Mouse (Mus musculus): ENCODE data around the gene Ankrd17. TPM values are rescaled to one million over a fixed set of nuclear protein-coding genes. Genes with fewer than 3 reads are reported as not detected.

Ankrd17 gene
- 10 to 100 TPM; 82.1 to 82.4 TPM for total RNA-seq (2021)

DNA sequence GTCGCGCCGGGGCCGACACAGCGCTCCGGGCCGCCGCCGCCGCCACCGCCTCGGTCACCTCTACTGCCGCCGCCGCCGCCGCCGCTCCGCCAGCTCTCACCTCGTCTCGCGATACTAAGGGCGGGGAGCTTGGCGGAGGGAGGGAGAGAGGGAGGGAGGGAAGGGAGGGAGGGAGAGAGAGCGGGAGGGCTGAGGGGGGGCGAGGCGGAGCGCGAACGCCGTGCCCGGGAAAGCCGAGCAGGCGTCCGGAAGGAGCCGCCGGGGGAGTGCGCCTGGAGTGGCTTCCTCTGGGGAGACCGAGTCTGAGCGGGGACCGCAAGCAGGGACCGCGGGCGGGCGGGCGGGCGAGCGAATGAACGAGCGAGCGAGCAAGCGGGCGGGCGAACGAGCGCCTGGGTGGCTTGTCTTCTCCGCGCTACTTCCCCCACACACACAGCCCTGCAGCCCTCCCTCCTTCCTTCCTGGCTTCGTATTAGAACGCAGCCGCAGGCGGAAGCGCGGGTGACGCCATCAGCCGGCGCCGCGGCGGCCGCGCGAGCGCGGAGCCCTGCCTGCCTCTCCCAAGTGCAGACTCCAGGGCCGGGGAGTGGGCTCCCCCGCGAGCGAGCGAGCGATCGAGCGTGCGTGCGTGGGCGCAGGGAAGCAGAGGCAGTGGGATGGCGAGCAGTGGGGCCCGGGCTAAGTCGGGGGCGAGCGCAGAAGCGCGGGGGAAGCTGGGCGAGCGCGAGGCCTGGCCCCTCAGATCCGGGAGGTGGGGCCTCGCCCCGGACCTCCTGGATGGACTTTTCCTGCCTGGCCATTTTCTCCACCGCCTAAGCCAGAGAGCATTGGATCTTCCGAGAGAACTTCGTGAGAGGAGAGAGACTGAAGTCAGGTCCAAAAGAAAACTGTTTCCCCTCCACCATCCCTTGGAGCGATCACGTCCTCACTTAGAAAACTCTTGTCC is at the start of gene Ankrd17:
TSS of gene Ankrd17 (minus strand) at position 457 of the 946 bp plus-strand sequence.
- intact Hi-C loops (cut with DNase I), result loop anchor here (1.0 to 5.0 kb wide), 2 partner anchors 142 to 164 kb away; partner anchors contain the start of gene Cox18
- DNase-seq, result peak; percentile 92

DNA sequence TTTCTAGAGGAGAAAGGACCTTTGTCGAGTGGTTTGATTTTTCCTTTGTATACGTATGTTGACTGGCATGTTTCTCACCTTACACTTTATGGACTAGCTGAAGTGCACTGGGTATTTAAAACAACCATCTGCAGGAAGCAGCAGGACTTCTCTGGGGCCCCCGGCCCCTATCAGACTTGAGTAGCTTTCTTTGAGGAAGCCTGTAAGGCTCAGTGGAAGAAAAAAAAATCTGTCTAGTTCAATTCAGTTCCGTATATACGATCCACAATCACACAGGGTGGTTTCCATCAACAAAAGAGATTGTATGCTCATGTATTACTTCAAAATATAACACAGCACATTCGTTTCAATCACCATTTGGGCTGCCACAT is 48.5 kb upstream of the Ankrd17 start:
- intact Hi-C loops (cut with DNase I), result no loop called here
- no peak for DNase-seq

DNA sequence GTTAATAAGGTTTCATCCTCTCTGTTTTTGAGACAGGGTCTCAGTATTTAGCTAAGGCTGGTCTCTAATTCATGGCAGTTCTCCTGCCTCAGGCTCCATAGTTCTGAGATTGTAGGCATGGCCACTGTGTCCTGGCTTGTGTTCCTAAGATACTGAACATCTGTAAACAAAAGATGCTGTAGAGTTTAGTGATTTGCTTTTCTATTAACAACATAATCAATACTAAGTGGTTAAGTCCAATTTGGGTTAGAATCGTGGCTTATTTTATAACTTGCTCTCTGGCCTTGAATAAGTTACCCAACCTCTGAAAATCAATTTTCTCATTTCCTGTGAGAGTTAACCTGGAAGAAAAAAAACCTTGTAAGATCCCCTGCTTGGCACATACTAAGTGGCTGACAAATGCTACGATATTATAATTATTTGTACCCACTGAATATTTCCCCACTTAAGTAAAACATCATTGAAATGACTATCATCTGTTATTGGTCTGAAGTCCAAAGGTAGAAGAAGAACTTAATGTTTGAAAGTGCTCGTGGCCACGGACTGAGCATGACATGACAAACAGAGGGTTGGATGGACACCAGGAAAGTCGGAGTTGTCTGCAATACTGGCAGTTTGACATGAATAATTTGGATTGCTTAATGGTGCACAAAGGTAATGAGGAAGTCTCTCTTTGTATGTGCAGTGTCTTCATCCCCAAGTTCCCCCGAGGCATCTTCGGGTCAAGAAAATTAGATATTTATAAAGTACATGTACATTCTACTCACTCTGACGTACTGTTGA is 48.0 kb upstream of the Ankrd17 start:
- DNase-seq, result no peak
- intact Hi-C loops (cut with DNase I), result no loop called here

DNA sequence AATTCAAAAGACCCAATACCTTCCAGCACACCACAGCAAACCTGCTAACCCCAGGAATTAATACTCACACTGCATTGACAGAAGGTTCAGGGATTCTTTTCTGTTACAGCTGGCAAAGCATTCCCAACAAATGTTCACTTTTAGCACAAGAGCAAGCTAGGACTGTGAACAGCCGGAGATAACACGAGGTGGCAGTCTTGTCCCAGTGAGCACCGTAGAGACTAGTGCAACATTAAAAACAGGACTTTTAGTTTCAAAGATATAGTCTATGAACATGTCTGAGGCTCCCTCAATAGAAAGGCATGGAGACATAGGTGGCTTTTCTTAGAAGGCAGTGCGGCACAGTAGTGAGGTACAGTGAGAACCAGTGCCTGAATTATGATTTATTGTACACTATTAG is 38.8 kb upstream of the Ankrd17 start:
- intact Hi-C loops (cut with DNase I), result loop anchor here (2.0 to 5.0 kb wide), 3 partner anchors 96 to 247 kb away; no protein-coding TSS in a partner anchor
- peak; percentile 41 for DNase-seq

DNA sequence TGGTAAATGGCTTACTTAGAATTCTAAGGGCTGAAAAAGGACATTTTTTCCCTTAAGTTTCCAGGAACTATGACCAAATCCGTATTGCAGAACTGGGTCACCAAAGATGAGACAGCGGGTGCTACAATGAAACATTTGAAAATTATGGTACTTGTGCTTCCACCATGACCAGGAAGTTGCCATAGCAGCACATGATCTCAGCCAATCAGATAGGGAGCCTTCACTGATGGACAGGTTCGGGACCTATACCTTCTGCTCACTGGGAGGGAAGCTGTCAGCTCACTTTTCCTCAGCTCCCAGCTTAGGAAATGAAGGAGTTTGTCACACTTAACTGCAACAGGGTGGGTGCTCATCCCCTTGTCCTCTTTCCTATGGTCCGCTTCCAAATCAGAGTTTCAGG is 30.4 kb upstream of the Ankrd17 start:
- intact Hi-C loops (cut with DNase I), result no loop called here
- DNase-seq, result no peak

DNA sequence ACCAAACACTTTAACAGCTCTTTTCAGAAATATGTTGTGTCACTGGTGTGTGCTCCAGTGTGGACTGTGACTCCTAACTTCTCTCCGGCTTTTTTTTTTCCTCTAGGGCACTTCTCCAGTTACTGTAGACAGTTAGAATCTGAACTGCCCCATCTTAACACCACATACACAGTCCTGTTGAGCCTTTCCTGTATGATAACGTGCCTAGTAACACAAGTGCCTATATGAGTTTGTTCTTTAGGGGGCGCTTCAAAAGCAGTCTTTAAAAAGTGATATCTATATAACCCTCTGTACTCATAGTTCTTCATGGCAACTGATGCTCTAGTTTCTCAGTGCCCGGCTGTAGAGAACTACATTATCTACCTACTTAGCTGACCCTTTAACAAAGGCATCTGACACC is 27.9 kb upstream of the Ankrd17 start:
- intact Hi-C loops (cut with DNase I), result no loop called here
- DNase-seq, result no peak

DNA sequence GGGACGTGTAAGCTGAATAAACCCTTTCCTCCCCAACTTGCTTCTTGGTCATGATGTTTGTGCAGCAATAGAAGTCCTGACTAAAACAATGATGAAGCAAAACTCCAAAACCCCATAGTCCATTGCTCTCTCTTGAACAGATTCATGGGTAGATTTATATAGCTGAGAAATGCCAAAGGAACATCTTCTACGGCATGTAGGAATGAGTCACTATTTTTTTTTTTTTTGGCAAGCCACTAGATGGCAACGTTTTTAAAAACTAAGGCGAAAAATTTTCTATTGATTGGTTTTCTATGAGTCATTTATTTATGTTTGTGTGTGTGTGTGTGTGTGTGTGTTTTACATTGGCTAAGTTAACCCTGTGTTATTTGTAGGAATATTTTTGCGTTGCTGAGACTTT is 27.4 kb upstream of the Ankrd17 start:
- intact Hi-C loops (cut with DNase I), result no loop called here
- no peak for DNase-seq

DNA sequence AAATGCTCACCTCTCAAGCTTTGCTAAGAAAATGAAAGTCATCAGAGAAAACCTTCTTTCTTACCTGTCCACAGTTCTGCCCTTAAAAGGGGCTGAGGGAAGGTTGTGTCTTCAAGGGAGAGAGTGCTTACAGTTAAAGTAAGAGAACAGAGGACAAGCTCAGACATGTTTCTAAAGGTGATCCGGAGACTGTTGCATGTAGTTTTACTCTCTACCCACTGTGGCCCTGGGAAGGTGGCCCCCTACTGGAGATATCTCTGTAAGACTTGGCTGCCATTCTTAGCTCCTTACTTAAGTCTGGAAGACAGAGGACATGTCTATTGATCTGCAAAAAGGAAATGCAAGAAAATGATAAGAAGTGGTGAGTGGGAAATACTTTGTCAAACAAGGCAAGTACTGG is 16.7 kb upstream of the Ankrd17 start:
- no peak for DNase-seq
- intact Hi-C loops (cut with DNase I), result no loop called here

DNA sequence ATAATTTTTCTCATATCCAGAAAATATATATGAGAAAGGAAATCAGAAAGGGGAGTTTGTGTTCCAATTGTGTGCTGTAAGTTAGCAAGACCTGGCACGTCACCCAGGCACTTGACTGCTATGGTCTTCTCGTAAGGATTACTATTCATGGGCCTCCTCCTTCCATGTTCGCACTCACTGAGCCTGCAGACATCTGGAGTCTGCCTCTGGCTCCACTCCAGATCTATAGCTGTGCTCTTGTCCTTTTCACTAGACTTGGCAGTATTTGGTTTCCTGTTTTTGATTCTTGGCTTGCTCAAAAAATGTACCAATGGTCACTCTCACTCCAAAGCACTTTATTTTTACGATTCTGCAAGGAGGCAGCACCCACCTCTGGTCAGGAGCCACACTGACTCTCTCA is 15.1 kb upstream of the Ankrd17 start:
- DNase-seq, result peak; percentile 15 to 20
- intact Hi-C loops (cut with DNase I), result no loop called here

DNA sequence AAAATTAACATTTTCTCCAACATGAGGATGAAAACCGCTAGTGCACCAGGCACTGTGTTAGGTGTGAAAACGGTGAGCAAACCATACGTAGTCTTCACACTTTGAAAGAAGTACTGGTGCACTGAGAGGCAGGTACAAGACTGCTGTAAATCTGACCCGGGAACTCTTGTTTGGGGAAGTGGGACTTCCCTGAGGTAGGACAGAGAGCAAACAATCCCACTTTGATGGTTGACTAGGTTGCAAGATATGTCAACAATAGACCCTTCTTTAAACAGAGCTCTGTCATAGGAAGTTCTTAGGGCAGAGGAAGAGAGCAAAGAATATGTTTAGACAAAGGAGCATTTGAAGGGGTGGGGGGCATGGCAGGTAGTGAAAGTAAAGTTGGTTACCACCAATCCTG is 7.3 kb upstream of the Ankrd17 start:
- intact Hi-C loops (cut with DNase I), result no loop called here
- DNase-seq, result no peak

DNA sequence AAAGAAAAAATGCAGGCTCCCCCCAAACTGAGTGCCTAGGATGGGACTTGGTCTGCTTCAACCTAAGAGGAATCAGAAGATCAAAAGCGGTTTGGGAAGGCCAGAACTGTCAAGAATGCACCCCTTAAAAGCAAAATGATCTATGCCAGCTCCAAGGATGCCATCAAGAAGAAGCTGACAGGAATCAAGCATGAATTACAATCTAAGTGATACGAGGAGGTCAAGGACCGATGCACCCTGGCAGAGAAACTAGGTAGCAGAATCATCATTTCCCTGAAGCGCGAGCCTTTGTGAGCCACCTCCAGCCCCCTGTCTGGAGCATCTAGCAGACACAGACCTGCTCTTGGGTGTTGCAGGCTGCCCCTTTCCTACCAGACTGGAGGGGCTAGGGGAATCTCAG is 4.0 kb upstream of the Ankrd17 start:
- no peak for DNase-seq
- intact Hi-C loops (cut with DNase I), result no loop called here

DNA sequence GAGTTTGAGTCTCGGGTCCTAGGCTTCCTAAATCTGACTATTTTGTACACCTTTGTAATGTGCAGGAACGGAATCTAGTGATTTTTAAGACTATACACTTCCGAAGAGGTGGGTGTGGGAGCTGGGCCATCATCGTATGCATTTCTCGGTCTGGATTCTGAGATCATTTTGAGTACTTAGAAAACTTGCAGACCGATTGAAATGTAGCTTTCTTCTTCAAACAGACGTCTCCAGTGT is 608 bp upstream of the Ankrd17 start, which contains the start of gene Gm9958:
TSS of gene Gm9958 (plus strand) at position 138 of the 237 bp plus-strand sequence.
- intact Hi-C loops (cut with DNase I), result loop anchor here (5.0 kb wide), 1 partner anchor 165 kb away; no protein-coding TSS in a partner anchor
- DNase-seq, result no peak

DNA sequence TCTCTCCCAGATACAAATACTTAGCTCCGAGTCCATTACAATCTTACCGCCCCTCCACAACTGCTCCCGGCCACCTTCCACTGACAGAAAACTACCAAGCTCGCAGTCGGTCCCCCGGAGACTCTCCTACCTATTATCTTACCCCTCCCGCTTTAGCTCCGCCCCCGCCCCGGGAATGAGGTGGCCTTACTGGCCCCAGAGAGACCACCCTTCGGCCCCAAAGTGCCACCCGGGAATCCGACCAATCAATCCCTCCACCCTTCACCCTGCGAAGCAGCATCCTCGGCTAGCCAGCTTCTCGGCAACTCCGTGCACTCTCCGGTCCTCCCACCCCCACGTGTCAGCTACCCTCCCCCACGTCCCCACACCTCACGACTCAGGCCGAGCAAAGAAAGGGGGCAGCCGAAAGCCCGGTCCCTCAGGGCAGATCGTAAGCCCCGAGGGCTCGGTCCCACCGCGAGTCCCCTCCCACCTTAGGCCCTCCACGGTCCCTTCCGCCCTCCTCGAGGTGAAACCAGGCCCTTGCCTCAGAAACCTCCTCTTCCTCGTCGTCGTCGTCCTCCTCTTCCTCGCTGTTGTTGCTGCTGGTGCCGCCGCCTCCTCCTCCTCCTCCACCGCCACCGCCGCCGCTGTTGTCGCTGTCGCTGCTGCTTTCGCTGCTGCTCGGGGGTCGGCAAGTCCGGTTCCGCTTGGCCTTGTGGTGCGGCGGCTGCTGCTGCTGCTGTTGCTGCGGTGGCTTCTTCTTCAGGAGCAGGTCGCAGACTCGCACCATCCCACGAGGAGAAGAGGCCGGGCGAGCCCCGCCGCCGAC is 1.0 kb downstream of the Ankrd17 start:
- DNase-seq, result peak in 1 of 2 experiments; percentile 61
- intact Hi-C loops (cut with DNase I), result loop anchor here (5.0 kb wide), 1 partner anchor 163 kb away; no protein-coding TSS in a partner anchor

DNA sequence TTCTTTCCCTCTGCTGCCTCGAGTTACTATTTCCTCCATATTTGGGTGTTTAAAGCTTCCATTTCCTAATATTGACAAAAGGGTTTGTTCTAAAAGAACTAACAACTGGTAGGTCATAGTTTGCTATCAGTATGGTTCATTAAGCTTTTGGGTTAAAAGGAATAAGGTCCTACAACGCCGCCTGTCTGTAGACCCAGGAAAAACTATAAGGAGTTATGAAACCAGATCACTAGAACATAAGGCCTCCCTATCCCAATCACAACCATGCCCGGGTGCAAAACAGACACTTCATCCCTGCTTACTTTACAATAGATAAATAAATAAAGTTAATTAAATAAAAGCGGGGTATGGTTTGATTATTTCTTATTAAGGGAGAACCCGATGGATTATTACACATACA is 1.9 kb downstream of the Ankrd17 start:
- peak; percentile 84 to 85 for DNase-seq
- intact Hi-C loops (cut with DNase I), result loop anchor here (5.0 kb wide), 1 partner anchor 77 kb away; no protein-coding TSS in a partner anchor

DNA sequence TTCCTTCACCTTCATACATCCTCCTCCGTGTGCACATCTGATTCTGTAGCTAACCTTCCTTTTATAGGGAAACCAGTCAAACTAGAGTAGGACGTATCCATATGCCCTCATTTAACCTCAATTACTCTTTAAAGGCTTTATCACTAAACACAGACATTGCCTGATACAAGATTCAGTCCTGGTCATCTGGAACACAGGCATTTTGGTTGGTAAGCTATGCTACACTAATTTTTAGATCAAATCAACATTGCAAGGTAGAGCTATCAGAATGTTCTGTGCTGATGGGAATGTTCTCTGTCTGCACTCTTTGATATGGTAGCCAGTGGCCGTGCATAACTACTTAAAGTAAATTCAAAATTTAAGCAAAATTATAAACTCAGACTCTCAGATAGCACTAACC is 10.6 kb downstream of the Ankrd17 start:
- DNase-seq, result no peak
- intact Hi-C loops (cut with DNase I), result no loop called here

DNA sequence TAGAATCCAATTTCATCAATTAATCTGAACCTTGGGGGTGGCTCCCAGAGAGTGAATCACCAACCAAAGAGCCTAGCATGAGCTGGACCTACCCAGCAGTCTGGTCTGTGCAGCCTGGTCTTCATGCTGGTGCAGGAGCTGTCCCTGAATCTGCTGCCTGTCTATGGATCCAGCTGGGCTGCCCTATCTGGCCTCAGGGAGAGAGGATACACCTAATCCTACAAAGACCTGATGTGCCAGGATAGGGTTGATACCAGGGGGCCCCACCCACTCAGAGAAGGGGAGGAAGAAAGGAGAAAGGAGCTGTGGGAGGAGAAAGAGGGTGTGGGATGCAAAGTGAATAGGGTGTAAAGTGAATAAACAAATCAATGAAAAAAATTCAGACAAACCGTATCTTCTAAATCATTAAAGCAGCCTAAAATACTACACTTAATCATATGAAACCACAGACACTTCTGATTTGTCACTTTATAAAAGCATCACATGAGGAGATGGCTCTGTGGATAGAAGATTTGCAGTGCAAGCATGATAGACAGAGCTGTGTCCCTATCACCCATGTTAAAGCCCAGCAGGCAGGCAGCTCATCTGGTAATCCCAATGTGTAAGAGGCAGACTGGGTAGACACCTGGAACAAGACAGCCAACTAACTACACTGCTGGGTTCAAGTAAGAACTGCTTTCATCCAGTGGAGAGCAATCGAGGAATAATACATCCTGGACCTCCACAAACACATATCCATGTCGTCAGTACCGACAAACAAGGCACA is 12.6 kb downstream of the Ankrd17 start:
- no peak for DNase-seq
- intact Hi-C loops (cut with DNase I), result no loop called here

DNA sequence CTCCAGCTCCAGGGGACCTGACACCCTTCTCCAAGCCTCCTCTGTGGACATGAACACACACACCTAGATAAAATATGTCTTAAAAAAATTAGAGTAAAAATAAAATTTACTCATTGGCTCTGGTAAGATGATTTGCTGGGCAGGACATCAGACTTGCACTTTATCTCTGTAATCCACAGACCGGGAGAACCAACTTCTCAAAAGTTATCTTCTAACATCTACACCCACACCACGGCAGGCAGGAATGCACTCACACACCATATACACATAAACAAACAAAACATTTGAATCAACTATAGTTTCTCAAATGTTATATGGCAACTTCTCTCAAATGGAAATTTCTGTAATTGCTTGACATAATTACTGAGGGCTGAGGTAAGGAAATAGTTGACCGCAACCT is 19.5 kb downstream of the Ankrd17 start:
- DNase-seq, result no peak
- intact Hi-C loops (cut with DNase I), result no loop called here

DNA sequence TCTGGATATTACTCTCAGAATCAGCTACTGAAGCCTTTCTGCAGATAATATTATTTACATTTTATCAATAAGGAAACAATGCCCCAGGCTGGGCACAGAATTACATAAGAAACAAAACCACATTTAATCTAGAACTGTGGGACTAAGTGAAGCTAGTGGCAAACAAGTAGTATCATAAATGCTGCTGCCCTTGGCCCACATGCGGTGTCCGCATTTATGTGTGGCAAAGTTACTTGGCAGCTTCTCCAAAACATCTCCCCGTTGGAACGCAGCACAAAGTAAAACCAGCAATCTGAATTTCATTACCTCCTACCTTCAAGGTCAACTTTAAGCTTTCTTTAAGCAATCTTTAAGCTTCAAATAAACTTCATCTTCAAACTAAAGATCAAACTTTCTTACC is 25.5 kb downstream of the Ankrd17 start:
- DNase-seq, result peak; percentile 11 to 18
- intact Hi-C loops (cut with DNase I), result no loop called here

DNA sequence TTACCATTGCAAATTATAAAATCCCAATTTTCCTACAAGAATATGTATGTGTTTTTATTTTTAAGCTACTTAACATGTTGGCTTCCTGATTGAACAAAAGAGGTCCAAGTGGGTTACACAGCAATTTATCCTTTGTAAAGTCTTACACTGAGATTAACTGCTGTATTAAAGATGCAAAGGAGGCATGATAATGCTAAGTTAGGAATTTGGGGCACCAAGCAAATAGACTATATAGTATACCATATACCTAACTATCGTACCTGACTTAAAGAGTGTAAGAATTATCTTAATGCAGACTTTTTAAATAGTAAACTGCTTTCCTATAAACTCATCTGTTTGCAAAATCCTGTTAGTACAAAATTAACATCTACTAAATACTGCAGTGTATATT is 26.4 kb downstream of the Ankrd17 start:
- no peak for DNase-seq
- intact Hi-C loops (cut with DNase I), result no loop called here

All from heart, postnatal 10 days (tissue).